Mouse (Mus musculus): Measurements from ENCODE around the gene Sema3c. TPM values are rescaled to one million over a fixed set of nuclear protein-coding genes. Genes with fewer than 3 reads are reported as not detected.
A peak's percentile ranks its signal among the peaks of the same experiment; 100 is the strongest.

Gene Sema3c
- polyA plus RNA-seq, 1 experiment from 2014 or later: 30.3 TPM

GRCm38 (mm10) chr5:17574413-17575182 lies 517 bp downstream of the Sema3c start:
- Histone ChIP-seq H3K9me3 (replicated peaks; ENCODE audit: control insufficient read depth, low read length) (no peaks in the 10 kb centered on the region), H3K9ac (ENCODE audit: low read depth, low read length) (peak overlapping the region; percentile 66), H3K4me2 (peak overlapping the region; percentile 82), H3K27me3 (ENCODE audit: control insufficient read depth, insufficient read depth, low read length) (no peaks in the 10 kb centered on the region), H3K4me1 (ENCODE audit: control insufficient read depth, insufficient read depth, low read length) (no peaks in the 10 kb centered on the region), H3K36me3 (ENCODE audit: control insufficient read depth, insufficient read depth, low read length) (no peaks in the 10 kb centered on the region), H3K4me3 (ENCODE audit: low read depth, low read length) (peak overlapping the region; percentile 55), H3K27ac (ENCODE audit: low read depth, low read length) (peak overlapping the region; percentile 69)
- WGBS (ENCODE audit: insufficient replicate concordance): under 1% methylated on average over 58 of the region's 59 CpGs
- peak; percentile 88 for ATAC-seq (replicated peaks; ENCODE audit: insufficient number of reproducible peaks, low FRiP score, low TSS enrichment)

- ATAC-seq (replicated peaks; ENCODE audit: insufficient number of reproducible peaks, low FRiP score, low TSS enrichment): peak; percentile 53; the same call in 1 of the 2 replicates
- H3K4me2 ChIP-seq: peak overlapping the region; percentile 82
- H3K9ac ChIP-seq (ENCODE audit: low read depth, low read length): peak overlapping the region; percentile 66
- peak overlapping the region; percentile 69 for H3K27ac ChIP-seq (ENCODE audit: low read depth, low read length)
- no peaks in the 10 kb centered on the region for H3K4me1 ChIP-seq (ENCODE audit: control insufficient read depth, insufficient read depth, low read length)
- WGBS (ENCODE audit: insufficient replicate concordance): 27% methylated on average over 7 of the region's 7 CpGs
- H3K9me3 ChIP-seq (replicated peaks; ENCODE audit: control insufficient read depth, low read length): no peaks in the 10 kb centered on the region
- H3K36me3 ChIP-seq (ENCODE audit: control insufficient read depth, insufficient read depth, low read length): no peaks in the 10 kb centered on the region
- H3K27me3 ChIP-seq (ENCODE audit: control insufficient read depth, insufficient read depth, low read length): no peaks in the 10 kb centered on the region
- H3K4me3 ChIP-seq (ENCODE audit: low read depth, low read length): peak overlapping the region; percentile 55
Observed at GRCm38 (mm10) chr5:17575183-17575495, 1.1 kb downstream of the Sema3c start.

- no peaks in the 10 kb centered on the region for H3K4me1 ChIP-seq (ENCODE audit: control insufficient read depth, insufficient read depth, low read length)
- H3K27ac ChIP-seq (ENCODE audit: low read depth, low read length): no peak overlapping the region
- peak overlapping the region; percentile 82 for H3K4me2 ChIP-seq
- H3K9ac ChIP-seq (ENCODE audit: low read depth, low read length): no peak overlapping the region
- no peaks in the 10 kb centered on the region for H3K27me3 ChIP-seq (ENCODE audit: control insufficient read depth, insufficient read depth, low read length)
- WGBS (ENCODE audit: insufficient replicate concordance): 53% methylated on average over 2 of the region's 2 CpGs
- H3K9me3 ChIP-seq (replicated peaks; ENCODE audit: control insufficient read depth, low read length): no peaks in the 10 kb centered on the region
- no peak for ATAC-seq (replicated peaks; ENCODE audit: insufficient number of reproducible peaks, low FRiP score, low TSS enrichment)
- no peaks in the 10 kb centered on the region for H3K36me3 ChIP-seq (ENCODE audit: control insufficient read depth, insufficient read depth, low read length)
- H3K4me3 ChIP-seq (ENCODE audit: low read depth, low read length): no peak overlapping the region
Observed at GRCm38 (mm10) chr5:17576069-17576468, 2.0 kb downstream of the Sema3c start.

- ATAC-seq (replicated peaks; ENCODE audit: insufficient number of reproducible peaks, low FRiP score, low TSS enrichment): no peak
Observed at GRCm38 (mm10) chr5:17582047-17582515, 8.0 kb downstream of the Sema3c start.

GRCm38 (mm10) chr5:17584299-17584945 lies 10.3 kb downstream of the Sema3c start:
- no peaks in the 10 kb centered on the region for H3K36me3 ChIP-seq (ENCODE audit: control insufficient read depth, insufficient read depth, low read length)
- no peak overlapping the region for H3K9ac ChIP-seq (ENCODE audit: low read depth, low read length)
- H3K4me1 ChIP-seq (ENCODE audit: control insufficient read depth, insufficient read depth, low read length): peaks cover 3% of the 10 kb centered on the region; the same call in 1 of the 2 replicates
- H3K9me3 ChIP-seq (replicated peaks; ENCODE audit: control insufficient read depth, low read length): no peaks in the 10 kb centered on the region
- H3K27ac ChIP-seq (ENCODE audit: low read depth, low read length): peak overlapping the region; percentile 35; the same call in 1 of the 2 replicates
- WGBS (ENCODE audit: insufficient replicate concordance): 46% methylated on average over 2 of the region's 2 CpGs
- H3K27me3 ChIP-seq (ENCODE audit: control insufficient read depth, insufficient read depth, low read length): no peaks in the 10 kb centered on the region
- no peak overlapping the region for H3K4me3 ChIP-seq (ENCODE audit: low read depth, low read length)
- no peak overlapping the region for H3K4me2 ChIP-seq
- peak; percentile 57 for ATAC-seq (replicated peaks; ENCODE audit: insufficient number of reproducible peaks, low FRiP score, low TSS enrichment)

More at GRCm38 (mm10) chr5:17582047-17582515, 8.0 kb downstream of the Sema3c start:
- 58% methylated on average over 2 of the region's 2 CpGs for WGBS (ENCODE audit: insufficient replicate concordance)
- no peak overlapping the region for H3K9ac ChIP-seq (ENCODE audit: low read depth, low read length)
- no peak overlapping the region for H3K27ac ChIP-seq (ENCODE audit: low read depth, low read length)
- no peaks in the 10 kb centered on the region for H3K36me3 ChIP-seq (ENCODE audit: control insufficient read depth, insufficient read depth, low read length)
- H3K4me2 ChIP-seq: no peak overlapping the region
- H3K4me1 ChIP-seq (ENCODE audit: control insufficient read depth, insufficient read depth, low read length): peaks cover 3% of the 10 kb centered on the region; the same call in 1 of the 2 replicates
- no peaks in the 10 kb centered on the region for H3K9me3 ChIP-seq (replicated peaks; ENCODE audit: control insufficient read depth, low read length)
- no peaks in the 10 kb centered on the region for H3K27me3 ChIP-seq (ENCODE audit: control insufficient read depth, insufficient read depth, low read length)
- no peak overlapping the region for H3K4me3 ChIP-seq (ENCODE audit: low read depth, low read length)

GRCm38 (mm10) chr5:17586518-17587210 lies 12.6 kb downstream of the Sema3c start:
- Histone ChIP-seq H3K4me1 (ENCODE audit: control insufficient read depth, insufficient read depth, low read length) (peaks cover 3% of the 10 kb centered on the region; the same call in 1 of the 2 replicates), H3K36me3 (ENCODE audit: control insufficient read depth, insufficient read depth, low read length) (no peaks in the 10 kb centered on the region), H3K27ac (ENCODE audit: low read depth, low read length) (no peak overlapping the region), H3K4me2 (no peak overlapping the region), H3K4me3 (ENCODE audit: low read depth, low read length) (no peak overlapping the region), H3K9ac (ENCODE audit: low read depth, low read length) (no peak overlapping the region), H3K9me3 (replicated peaks; ENCODE audit: control insufficient read depth, low read length) (no peaks in the 10 kb centered on the region), H3K27me3 (ENCODE audit: control insufficient read depth, insufficient read depth, low read length) (no peaks in the 10 kb centered on the region)
- no peak for ATAC-seq (replicated peaks; ENCODE audit: insufficient number of reproducible peaks, low FRiP score, low TSS enrichment)
- 80% methylated on average over 2 of the region's 2 CpGs for WGBS (ENCODE audit: insufficient replicate concordance)

GRCm38 (mm10) chr5:17591908-17592307 lies 17.8 kb downstream of the Sema3c start:
- no peak for ATAC-seq (replicated peaks; ENCODE audit: insufficient number of reproducible peaks, low FRiP score, low TSS enrichment)
- Histone ChIP-seq H3K36me3 (ENCODE audit: control insufficient read depth, insufficient read depth, low read length) (no peaks in the 10 kb centered on the region), H3K27ac (ENCODE audit: low read depth, low read length) (no peak overlapping the region), H3K9me3 (replicated peaks; ENCODE audit: control insufficient read depth, low read length) (no peaks in the 10 kb centered on the region), H3K27me3 (ENCODE audit: control insufficient read depth, insufficient read depth, low read length) (no peaks in the 10 kb centered on the region), H3K9ac (ENCODE audit: low read depth, low read length) (no peak overlapping the region), H3K4me2 (no peak overlapping the region), H3K4me3 (ENCODE audit: low read depth, low read length) (no peak overlapping the region), H3K4me1 (ENCODE audit: control insufficient read depth, insufficient read depth, low read length) (no peaks in the 10 kb centered on the region)
- WGBS (ENCODE audit: insufficient replicate concordance): 80% methylated on average over 3 of the region's 3 CpGs

- ATAC-seq (replicated peaks; ENCODE audit: insufficient number of reproducible peaks, low FRiP score, low TSS enrichment): no peak
- Histone ChIP-seq H3K27me3 (ENCODE audit: control insufficient read depth, insufficient read depth, low read length) (no peaks in the 10 kb centered on the region), H3K36me3 (ENCODE audit: control insufficient read depth, insufficient read depth, low read length) (no peaks in the 10 kb centered on the region), H3K4me2 (no peak overlapping the region), H3K4me3 (ENCODE audit: low read depth, low read length) (no peak overlapping the region), H3K4me1 (ENCODE audit: control insufficient read depth, insufficient read depth, low read length) (no peaks in the 10 kb centered on the region), H3K9me3 (replicated peaks; ENCODE audit: control insufficient read depth, low read length) (no peaks in the 10 kb centered on the region), H3K27ac (ENCODE audit: low read depth, low read length) (no peak overlapping the region), H3K9ac (ENCODE audit: low read depth, low read length) (no peak overlapping the region)
- WGBS (ENCODE audit: insufficient replicate concordance): 78% methylated on average over 4 of the region's 4 CpGs
Observed at GRCm38 (mm10) chr5:17601700-17602099, 27.6 kb downstream of the Sema3c start.
